Mouse (Mus musculus): ENCODE measurements around the gene Nfasc. TPM values are rescaled to one million over a fixed set of nuclear protein-coding genes. Genes with fewer than 3 reads are reported as not detected.

The Nfasc gene
- polyA plus RNA-seq, 1 experiment from 2014 or later, result 26.9 TPM

DNA sequence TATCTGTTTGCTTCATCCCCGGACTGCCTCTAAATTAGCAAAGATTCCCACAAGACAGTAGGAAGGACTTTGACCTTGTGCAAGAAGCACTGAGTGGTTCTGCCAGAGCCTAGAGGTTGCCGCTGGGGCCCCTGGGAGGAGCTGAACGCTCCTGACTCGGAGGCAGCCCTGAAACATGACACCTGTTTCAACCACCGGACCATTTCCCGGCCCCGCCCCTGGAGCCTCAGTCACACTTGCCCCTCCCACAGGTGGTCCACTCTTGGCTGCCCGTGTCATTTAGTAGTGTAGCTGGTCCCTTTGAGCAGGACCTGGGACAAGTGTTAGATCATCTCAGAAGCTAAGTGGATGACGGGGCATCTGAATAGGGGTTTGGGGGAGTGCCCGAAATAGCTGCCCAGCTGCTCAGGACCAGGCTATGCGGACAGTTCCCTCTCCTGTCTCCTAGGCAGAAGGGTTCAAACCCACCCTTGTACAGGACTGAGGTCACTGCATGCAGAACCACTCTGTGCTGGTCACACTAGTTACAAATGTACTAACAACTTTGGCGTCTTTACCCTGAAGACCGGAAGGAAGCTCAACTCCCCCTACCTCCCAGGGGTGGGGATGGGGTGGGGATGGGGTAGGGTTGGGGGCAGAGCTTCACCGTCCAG is 200.3 kb downstream of the Nfasc start:
- no peak for DNase-seq (ENCODE audit: low spot score)
- ATAC-seq, result no peak

GRCm38 (mm10) chr1:132540701-132541100 is 200.9 kb downstream of the Nfasc start:
- Histone ChIP-seq H3K27ac (ENCODE audit: low read depth, low read length) (no peak overlapping the region), H3K36me3 (ENCODE audit: control insufficient read depth, insufficient read depth, low read length) (no peaks in the 10 kb centered on the region), H3K4me3 (ENCODE audit: low read depth, low read length) (peak overlapping the region; percentile 46), H3K27me3 (replicated peaks; ENCODE audit: control insufficient read depth, insufficient read depth, low read length) (0 out of 2 replicates have a peak, but pooled peaks cover 12% of the 10 kb centered on the region), H3K9ac (ENCODE audit: low read length) (peak overlapping the region; percentile 74; the same call in 1 of the 2 replicates), H3K9me3 (replicated peaks; ENCODE audit: control insufficient read depth, low read length) (no peaks in the 10 kb centered on the region), H3K4me2 (ENCODE audit: low read length) (peak overlapping the region; percentile 69), H3K4me1 (ENCODE audit: control insufficient read depth, insufficient read depth, low read length) (no peaks in the 10 kb centered on the region; the same call in 1 of the 2 replicates)
- 61% methylated on average over 7 of the region's 7 CpGs for WGBS
- DNase-seq (ENCODE audit: low spot score) (no peak), ATAC-seq (no peak)

More for the DNA sequence above, 200.3 kb downstream of the Nfasc start:
- WGBS, result 5% methylated on average over 14 of the region's 14 CpGs
- Histone ChIP-seq H3K36me3 (ENCODE audit: control insufficient read depth, insufficient read depth, low read length) (no peaks in the 10 kb centered on the region), H3K4me1 (ENCODE audit: control insufficient read depth, insufficient read depth, low read length) (no peaks in the 10 kb centered on the region; the same call in 1 of the 2 replicates), H3K4me3 (ENCODE audit: low read depth, low read length) (peak overlapping the region; percentile 46), H3K27me3 (replicated peaks; ENCODE audit: control insufficient read depth, insufficient read depth, low read length) (0 out of 2 replicates have a peak, but pooled peaks cover 12% of the 10 kb centered on the region), H3K4me2 (ENCODE audit: low read length) (peak overlapping the region; percentile 69), H3K9me3 (replicated peaks; ENCODE audit: control insufficient read depth, low read length) (no peaks in the 10 kb centered on the region), H3K9ac (ENCODE audit: low read length) (peak overlapping the region; percentile 74), H3K27ac (ENCODE audit: low read depth, low read length) (0 out of 2 replicates have a peak overlapping the region, but pooled peaks have one; percentile 27)

- Histone ChIP-seq H3K4me3 (ENCODE audit: low read depth, low read length) (no peak overlapping the region), H3K9me3 (replicated peaks; ENCODE audit: control insufficient read depth, low read length) (no peaks in the 10 kb centered on the region), H3K4me2 (ENCODE audit: low read length) (peak overlapping the region; percentile 69), H3K4me1 (ENCODE audit: control insufficient read depth, insufficient read depth, low read length) (peaks cover 5% of the 10 kb centered on the region), H3K27me3 (replicated peaks; ENCODE audit: control insufficient read depth, insufficient read depth, low read length) (0 out of 2 replicates have a peak, but pooled peaks cover 12% of the 10 kb centered on the region), H3K36me3 (ENCODE audit: control insufficient read depth, insufficient read depth, low read length) (peaks cover 5% of the 10 kb centered on the region; the same call in 1 of the 2 replicates), H3K9ac (ENCODE audit: low read length) (no peak overlapping the region), H3K27ac (ENCODE audit: low read depth, low read length) (no peak overlapping the region)
- DNase-seq (ENCODE audit: low spot score) (no peak), ATAC-seq (no peak)
- WGBS, result 77% methylated on average over 5 of the region's 5 CpGs
These were observed 203.9 kb downstream of the Nfasc start for GRCm38 (mm10) chr1:132537736-132538135.

DNA sequence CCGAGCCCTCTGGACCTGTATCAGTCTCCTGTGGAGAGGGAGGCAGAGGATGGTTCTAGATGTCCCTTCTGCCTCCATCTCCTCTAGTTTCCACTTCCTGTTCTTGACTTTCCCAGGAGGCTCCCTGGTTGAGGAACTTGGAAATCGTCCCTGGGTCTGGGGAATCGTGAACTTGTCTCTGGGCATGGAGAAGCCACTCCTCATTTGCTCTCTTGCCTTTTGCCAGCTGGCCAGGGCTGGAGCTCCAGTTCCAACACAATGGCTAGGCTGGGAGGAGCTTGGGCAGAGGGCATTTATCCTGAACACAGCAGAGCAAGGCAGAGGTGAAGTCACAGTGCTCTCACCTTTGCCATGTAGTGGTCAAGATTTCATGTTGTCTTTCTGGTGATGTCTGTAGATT is 205.2 kb downstream of the Nfasc start:
- Histone ChIP-seq H3K9me3 (replicated peaks; ENCODE audit: control insufficient read depth, low read length) (no peaks in the 10 kb centered on the region), H3K4me1 (ENCODE audit: control insufficient read depth, insufficient read depth, low read length) (peaks cover 5% of the 10 kb centered on the region), H3K36me3 (ENCODE audit: control insufficient read depth, insufficient read depth, low read length) (peaks cover 15% of the 10 kb centered on the region; the same call in 1 of the 2 replicates), H3K27me3 (replicated peaks; ENCODE audit: control insufficient read depth, insufficient read depth, low read length) (0 out of 2 replicates have a peak, but pooled peaks cover 4% of the 10 kb centered on the region), H3K9ac (ENCODE audit: low read length) (no peak overlapping the region), H3K4me3 (ENCODE audit: low read depth, low read length) (no peak overlapping the region), H3K27ac (ENCODE audit: low read depth, low read length) (no peak overlapping the region), H3K4me2 (ENCODE audit: low read length) (no peak overlapping the region)
- no peak for ATAC-seq
- DNase-seq (ENCODE audit: low spot score), result no peak
- 85% methylated on average over 3 of the region's 3 CpGs for WGBS

GRCm38 (mm10) chr1:132535541-132535940 is 206.1 kb downstream of the Nfasc start:
- H3K27ac ChIP-seq (ENCODE audit: low read depth, low read length), result no peak overlapping the region
- 88% methylated on average over 4 of the region's 4 CpGs for WGBS

DNA sequence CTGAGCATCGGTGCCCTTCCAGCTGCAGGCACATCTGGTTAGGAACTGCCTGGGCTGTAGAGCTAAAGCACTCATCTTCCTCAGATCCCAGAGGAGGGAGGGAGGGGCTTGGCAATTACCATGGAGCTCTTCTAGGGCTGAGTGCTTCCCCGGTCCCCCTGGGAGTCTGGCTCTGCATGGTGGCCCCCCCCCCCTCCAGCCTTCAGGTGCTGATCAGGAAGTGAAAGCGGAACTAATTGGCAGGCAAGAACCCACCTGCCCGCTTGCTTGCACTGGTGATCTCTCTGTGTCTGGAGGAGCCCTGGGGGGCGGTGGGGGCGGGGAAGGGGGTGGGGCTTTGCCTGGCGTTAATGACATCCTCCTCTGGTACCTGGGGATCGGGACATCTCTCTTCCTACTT is 207.8 kb downstream of the Nfasc start:
- Histone ChIP-seq H3K9me3 (replicated peaks; ENCODE audit: control insufficient read depth, low read length) (no peaks in the 10 kb centered on the region), H3K9ac (ENCODE audit: low read length) (no peak overlapping the region), H3K27me3 (replicated peaks; ENCODE audit: control insufficient read depth, insufficient read depth, low read length) (no peaks in the 10 kb centered on the region), H3K4me1 (ENCODE audit: control insufficient read depth, insufficient read depth, low read length) (peaks cover 13% of the 10 kb centered on the region), H3K4me3 (ENCODE audit: low read depth, low read length) (no peak overlapping the region), H3K27ac (ENCODE audit: low read depth, low read length) (peak overlapping the region; percentile 27; the same call in 1 of the 2 replicates), H3K36me3 (ENCODE audit: control insufficient read depth, insufficient read depth, low read length) (peaks cover 19% of the 10 kb centered on the region), H3K4me2 (ENCODE audit: low read length) (0 out of 2 replicates have a peak overlapping the region, but pooled peaks have one; percentile 9)
- ATAC-seq (no peak), DNase-seq (ENCODE audit: low spot score) (no peak)
- WGBS, result 8% methylated on average over 8 of the region's 8 CpGs

More at GRCm38 (mm10) chr1:132535541-132535940, 206.1 kb downstream of the Nfasc start:
- H3K4me3 ChIP-seq (ENCODE audit: low read depth, low read length), result no peak overlapping the region
- H3K9me3 ChIP-seq (replicated peaks; ENCODE audit: control insufficient read depth, low read length), result no peaks in the 10 kb centered on the region
- peaks cover 9% of the 10 kb centered on the region for H3K4me1 ChIP-seq (ENCODE audit: control insufficient read depth, insufficient read depth, low read length)
- H3K4me2 ChIP-seq (ENCODE audit: low read length), result no peak overlapping the region
- H3K9ac ChIP-seq (ENCODE audit: low read length), result no peak overlapping the region
- H3K36me3 ChIP-seq (ENCODE audit: control insufficient read depth, insufficient read depth, low read length), result peaks cover 15% of the 10 kb centered on the region; the same call in 1 of the 2 replicates
- no peak for ATAC-seq
- H3K27me3 ChIP-seq (replicated peaks; ENCODE audit: control insufficient read depth, insufficient read depth, low read length), result no peaks in the 10 kb centered on the region
- no peak for DNase-seq (ENCODE audit: low spot score)

GRCm38 (mm10) chr1:132532521-132532920 is 209.1 kb downstream of the Nfasc start:
- H3K4me1 ChIP-seq (ENCODE audit: control insufficient read depth, insufficient read depth, low read length), result peaks cover 13% of the 10 kb centered on the region

DNA sequence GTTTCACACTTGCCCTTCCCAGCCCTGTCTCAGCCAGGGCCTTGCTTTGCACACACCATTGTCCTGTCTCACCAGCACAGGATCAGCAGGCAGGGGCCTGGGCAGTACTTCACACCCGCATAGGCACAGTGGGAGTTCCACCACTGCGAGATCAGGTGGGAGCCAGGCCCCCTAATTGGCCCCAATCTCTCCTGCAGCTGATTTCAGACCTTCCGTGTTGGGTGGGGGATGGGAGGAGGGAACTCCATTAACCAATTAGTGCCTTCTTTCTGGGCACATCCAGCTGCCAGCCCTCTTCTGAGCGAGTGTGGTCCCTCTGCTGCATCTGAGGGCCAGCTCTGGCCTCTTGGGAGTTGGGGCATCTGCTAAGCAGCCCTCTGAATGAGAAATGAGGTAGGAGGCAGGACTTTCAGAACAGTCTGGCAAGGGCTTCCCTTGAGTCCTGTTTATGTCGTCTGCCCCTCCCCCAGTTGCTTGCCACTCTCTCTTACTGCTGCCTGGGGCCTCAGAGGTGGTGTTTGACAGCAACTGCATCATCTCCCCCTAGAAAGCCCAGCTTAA is 210.9 kb downstream of the Nfasc start:
- Histone ChIP-seq H3K4me1 (ENCODE audit: control insufficient read depth, insufficient read depth, low read length) (peaks cover 16% of the 10 kb centered on the region), H3K9me3 (replicated peaks; ENCODE audit: control insufficient read depth, low read length) (no peaks in the 10 kb centered on the region), H3K4me2 (ENCODE audit: low read length) (no peak overlapping the region), H3K9ac (ENCODE audit: low read length) (no peak overlapping the region), H3K27me3 (replicated peaks; ENCODE audit: control insufficient read depth, insufficient read depth, low read length) (no peaks in the 10 kb centered on the region), H3K4me3 (ENCODE audit: low read depth, low read length) (no peak overlapping the region), H3K27ac (ENCODE audit: low read depth, low read length) (peak overlapping the region; percentile 71; the same call in 1 of the 2 replicates), H3K36me3 (ENCODE audit: control insufficient read depth, insufficient read depth, low read length) (peaks cover 29% of the 10 kb centered on the region)
- WGBS, result 0% methylated on average over 5 of the region's 5 CpGs
- DNase-seq (ENCODE audit: low spot score) (peak; percentile 71), ATAC-seq (peak; percentile 71)

More at GRCm38 (mm10) chr1:132532521-132532920, 209.1 kb downstream of the Nfasc start:
- no peak for DNase-seq (ENCODE audit: low spot score)
- Histone ChIP-seq H3K27ac (ENCODE audit: low read depth, low read length) (no peak overlapping the region), H3K4me2 (ENCODE audit: low read length) (no peak overlapping the region), H3K4me3 (ENCODE audit: low read depth, low read length) (no peak overlapping the region), H3K27me3 (replicated peaks; ENCODE audit: control insufficient read depth, insufficient read depth, low read length) (no peaks in the 10 kb centered on the region), H3K9ac (ENCODE audit: low read length) (no peak overlapping the region), H3K9me3 (replicated peaks; ENCODE audit: control insufficient read depth, low read length) (no peaks in the 10 kb centered on the region), H3K36me3 (ENCODE audit: control insufficient read depth, insufficient read depth, low read length) (peaks cover 26% of the 10 kb centered on the region)
- no peak for ATAC-seq
- 80% methylated on average over 9 of the region's 9 CpGs for WGBS
